Mouse (Mus musculus) testis, postnatal 14 days (tissue): ENCODE results near the gene Fmn2.

ENCODE experiments used
- DNase-seq: peaks from one replicate; pipeline ENCODE4 v3.0.0; 2021; ENCODE audit warnings: low spot score

Gene Fmn2

GRCm38 (mm10) chr1:174781037-174781436 lies 279.4 kb downstream of the Fmn2 start:
- DNase-seq = no peak

DNA sequence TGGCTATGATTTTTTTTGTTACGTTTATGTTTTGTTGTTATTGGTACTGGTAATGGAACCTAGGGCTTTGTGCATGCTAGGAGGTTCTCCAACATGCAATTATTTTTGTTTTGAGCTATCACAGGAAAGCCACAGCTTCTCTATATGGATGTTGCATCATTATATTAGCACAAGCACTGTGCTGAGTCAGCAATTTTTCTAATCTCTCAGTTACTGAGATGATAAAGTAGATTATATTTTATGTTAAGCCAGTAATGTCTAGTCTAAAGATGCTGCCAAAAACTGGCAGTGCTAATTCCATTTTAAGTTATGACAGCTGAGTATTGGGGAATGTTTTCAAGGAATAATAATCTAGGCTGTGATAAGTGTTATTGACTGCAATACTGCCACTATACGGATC lies 287.0 kb downstream of the Fmn2 start:
- DNase-seq = no peak

GRCm38 (mm10) chr1:174811846-174812245 lies 310.2 kb downstream of the Fmn2 start:
- DNase-seq = no peak

GRCm38 (mm10) chr1:174826562-174826961 lies 324.9 kb downstream of the Fmn2 start:
- no peak for DNase-seq

DNA sequence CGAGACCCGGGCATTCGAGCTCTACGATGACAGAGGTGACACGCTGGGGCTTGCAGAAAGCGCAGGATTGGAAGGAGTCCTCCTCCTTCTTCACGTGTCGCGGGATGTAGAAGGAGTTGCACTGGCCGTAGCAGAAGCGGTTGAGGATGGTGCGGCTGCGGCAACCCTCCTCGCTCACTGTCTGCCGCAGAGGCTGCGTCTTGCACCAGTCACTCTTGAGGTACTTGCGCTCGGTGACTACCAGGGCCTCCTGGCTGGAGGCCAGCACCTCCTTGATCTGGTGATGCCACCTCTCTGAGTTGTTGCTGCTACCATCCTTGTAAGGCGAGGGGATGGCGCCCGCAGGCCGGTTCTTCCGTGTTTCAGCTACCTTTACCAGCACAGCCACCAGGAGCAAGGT lies 335.2 kb downstream of the Fmn2 start:
- no peak for DNase-seq

GRCm38 (mm10) chr1:174844786-174845185 lies 343.2 kb downstream of the Fmn2 start:
- DNase-seq = no peak

DNA sequence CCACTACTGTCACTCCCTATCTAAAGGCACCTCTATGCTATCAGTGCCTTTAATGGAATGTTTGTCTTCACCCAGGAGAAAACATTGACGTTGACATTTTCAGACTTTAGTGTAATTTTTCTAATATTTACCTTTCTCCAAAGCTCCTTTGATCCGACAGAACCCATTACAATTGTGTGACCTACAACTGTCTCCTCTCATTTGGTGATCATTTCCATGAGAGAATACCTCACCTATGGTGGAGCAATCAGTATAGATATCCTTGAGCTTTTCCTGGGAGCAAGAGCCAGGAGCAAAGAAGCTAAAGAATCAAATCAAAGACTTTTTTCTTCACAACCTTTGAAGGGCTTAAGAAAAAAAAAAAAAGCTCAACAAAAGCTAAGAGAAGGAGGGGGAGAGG lies 354.6 kb downstream of the Fmn2 start:
- DNase-seq = no peak

- DNase-seq = no peak
Observed at GRCm38 (mm10) chr1:174860407-174861118, 358.9 kb downstream of the Fmn2 start.
